Mouse (Mus musculus) skeletal muscle tissue, adult 2 months (tissue): ENCODE measurements at regions not wholly inside any gene's neighbourhood (a gene's known extent, or its start where the extent isn't known, plus 50 kb on each side); places are given as distances from the start of the nearest gene placed in this dataset.

Experiments
- DNase-seq: peaks from one replicate; pipeline ENCODE4 v3.0.0-alpha.2; 2012; ENCODE audit warnings: low read depth, low spot score

- peak; percentile 38 for DNase-seq
These were observed 228.2 kb downstream of the Klhl13 start for GRCm38 (mm10) chrX:23136710-23137109.

GRCm38 (mm10) chrX:23095867-23096266 is 269.0 kb downstream of the Klhl13 start:
- no peak for DNase-seq

- no peak for DNase-seq
These were observed 272.1 kb downstream of the Klhl13 start for GRCm38 (mm10) chrX:23092774-23093173.

GRCm38 (mm10) chrX:23066432-23066831 is 298.4 kb downstream of the Klhl13 start:
- no peak for DNase-seq

GRCm38 (mm10) chrX:23027622-23028021 is 337.3 kb downstream of the Klhl13 start:
- DNase-seq: peak; percentile 4

- no peak for DNase-seq
These were observed 349.3 kb downstream of the Klhl13 start for GRCm38 (mm10) chrX:23015562-23015961.

- DNase-seq: no peak
These were observed 349.8 kb downstream of the Klhl13 start for GRCm38 (mm10) chrX:23015118-23015517.
